Mouse (Mus musculus): ENCODE measurements around the gene Henmt1. TPM values are rescaled to one million over a fixed set of nuclear protein-coding genes. Genes with fewer than 3 reads are reported as not detected.

The Henmt1 gene
- total RNA-seq, 2 experiments from 2014 or later = not detected

DNA sequence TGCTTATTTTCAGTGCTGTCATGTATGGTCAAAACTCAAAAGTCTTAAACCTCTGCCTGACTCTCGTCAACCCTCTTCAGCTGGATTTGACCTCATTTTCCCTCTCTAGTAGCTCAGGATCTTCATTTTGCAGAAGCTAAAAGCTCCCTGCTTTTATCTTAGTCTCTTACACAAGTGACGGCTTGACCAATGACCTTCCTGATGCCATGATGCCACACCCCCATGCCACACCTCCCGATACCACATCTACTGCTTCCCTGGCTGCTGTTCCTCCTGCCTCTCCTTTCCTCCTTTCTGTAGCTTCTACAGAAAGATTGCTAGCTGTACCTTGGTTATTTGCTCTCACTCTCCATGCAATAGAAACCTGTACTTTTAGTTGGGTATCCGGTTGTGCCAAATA, 58.1 kb downstream of the Henmt1 start:
- peak; percentile 10 for DNase-seq

DNA sequence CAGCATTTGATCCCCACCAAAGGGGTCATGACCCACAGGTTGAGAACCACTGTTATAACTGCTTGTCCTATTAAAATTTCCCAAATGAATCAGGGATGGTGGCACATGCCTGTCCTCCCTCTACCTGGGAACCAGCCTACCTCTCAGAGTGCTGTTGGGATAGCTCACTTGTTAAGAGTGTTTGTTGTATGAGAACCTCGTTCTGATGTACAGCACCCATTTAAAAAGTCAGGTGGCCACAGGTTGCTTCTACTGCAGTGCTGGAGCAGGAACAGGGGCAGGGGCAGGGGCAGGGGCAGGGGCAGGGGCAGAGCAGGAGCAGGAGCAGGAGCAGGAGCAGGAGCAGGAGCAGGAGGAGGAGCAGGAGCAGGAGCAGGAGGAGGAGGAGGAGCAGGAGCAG, 59.5 kb downstream of the Henmt1 start:
- DNase-seq = no peak

DNA sequence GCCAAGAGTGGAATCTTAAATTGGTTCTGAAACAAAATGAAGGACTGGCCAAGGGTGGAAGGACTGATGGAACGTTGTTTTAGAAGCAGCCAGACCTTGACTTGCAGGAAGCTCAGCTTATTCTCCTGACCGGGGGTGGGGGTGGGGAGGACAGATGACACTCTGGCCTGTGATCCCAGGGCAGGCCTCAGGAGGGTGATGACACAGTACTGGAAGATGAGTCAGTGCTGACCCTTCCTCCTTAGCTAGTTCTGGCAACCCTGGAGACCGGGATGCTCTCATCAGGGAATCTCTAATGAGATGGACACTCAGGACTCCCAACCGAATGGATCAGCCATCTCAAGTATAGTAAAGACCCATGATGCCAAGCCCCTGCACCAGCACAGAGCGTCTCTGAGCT, 66.1 kb downstream of the Henmt1 start:
- DNase-seq = no peak

DNA sequence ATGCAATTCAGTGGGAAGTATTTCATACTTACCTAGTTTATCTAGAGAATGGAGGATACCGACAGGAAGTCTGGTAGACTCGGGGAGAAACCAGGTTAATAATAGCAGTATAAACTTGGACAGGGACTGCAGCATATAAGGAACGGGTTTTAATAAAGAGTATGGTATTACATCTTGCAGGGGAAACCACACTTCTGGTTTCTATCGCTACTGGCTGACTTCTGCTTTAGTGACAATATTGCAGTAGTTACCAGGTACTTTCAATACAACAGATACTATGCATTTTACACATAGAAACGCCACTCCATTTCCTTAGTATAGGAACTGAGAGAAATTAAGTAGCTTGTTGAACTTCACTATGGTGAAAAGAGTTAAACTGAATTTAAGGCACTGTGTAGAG, 68.5 kb downstream of the Henmt1 start:
- no peak for DNase-seq

Other genes starting within 250 kb of the Henmt1 start
- 10 to 100 TPM; 12.7 to 13.1 TPM for gene Gpsm2, start 217.6 kb upstream of the Henmt1 start, total RNA-seq (2021)
- under 1 TPM; 0.09 to 0.12 TPM for gene Aknad1, start 200.2 kb upstream of the Henmt1 start, total RNA-seq (2021)
- 10 to 100 TPM; 40.2 to 46.6 TPM for gene Stxbp3, start 99.3 kb upstream of the Henmt1 start, total RNA-seq (2021)
- 1 to 10 TPM in 1 of 2 experiments, under 1 TPM in 1; 0.39 to 1.4 TPM for gene Fndc7, start 49.9 kb upstream of the Henmt1 start, total RNA-seq (2021)
- 10 to 100 TPM; 52.8 to 65.7 TPM for gene Prpf38b, start 28.1 kb upstream of the Henmt1 start, total RNA-seq (2021)
- not detected for gene Gm9857, start 572 bp downstream of the Henmt1 start, total RNA-seq (2021)
- gene Fam102b, start 87.7 kb downstream of the Henmt1 start, total RNA-seq (2021) = 10 to 100 TPM; 14.8 to 18.0 TPM
- gene Slc25a54, start 140.6 kb downstream of the Henmt1 start, total RNA-seq (2021) = not detected
- gene Slc25a24, start 183.3 kb downstream of the Henmt1 start, total RNA-seq (2021) = 10 to 100 TPM; 26.8 to 31.8 TPM

Measured in adrenal gland, postnatal 10 days (tissue).